Mouse (Mus musculus) E14TG2a.4 (cell line): ENCODE measurements around the gene Aox4.
A peak's percentile ranks its signal among the peaks of the same experiment; 100 is the strongest.

ENCODE experiments used
- H3K27me3 ChIP-seq: 2 replicates; pipeline ENCODE4 v1.6.1; 2014; ENCODE audit warnings: low read length, control low read depth; ENCODE audit not compliant: insufficient read depth
- H3K36me3 ChIP-seq: 2 replicates; pipeline ENCODE4 v1.6.1; 2014; ENCODE audit warnings: low read length, control low read depth; ENCODE audit not compliant: insufficient read depth
- H3K4me1 ChIP-seq: replicated peaks from 2 replicates; pipeline ENCODE4 v1.6.1; 2014; ENCODE audit warnings: low read depth, low read length, control low read depth
- H3K4me3 ChIP-seq: replicated peaks from 2 replicates; pipeline ENCODE4 v1.5.1; 2014; ENCODE audit warnings: mild to moderate bottlenecking, low read length
- H3K9me3 ChIP-seq: 2 replicates; pipeline ENCODE4 v1.6.1; 2014; ENCODE audit warnings: low read length, control low read depth
- CTCF ChIP-seq: conservative IDR thresholded peaks from 2 replicates; pipeline ENCODE4 v1.5.1; 2014; ENCODE audit warnings: low read length
- NANOG ChIP-seq: IDR thresholded peaks from 2 replicates; pipeline ENCODE4 v1.6.1; 2014; ENCODE audit warnings: borderline replicate concordance, low read length, mixed read lengths
- POU5F1 ChIP-seq: IDR thresholded peaks from 2 replicates; pipeline ENCODE4 v1.6.1; 2014; ENCODE audit warnings: low read length, borderline replicate concordance

Aox4 gene

DNA sequence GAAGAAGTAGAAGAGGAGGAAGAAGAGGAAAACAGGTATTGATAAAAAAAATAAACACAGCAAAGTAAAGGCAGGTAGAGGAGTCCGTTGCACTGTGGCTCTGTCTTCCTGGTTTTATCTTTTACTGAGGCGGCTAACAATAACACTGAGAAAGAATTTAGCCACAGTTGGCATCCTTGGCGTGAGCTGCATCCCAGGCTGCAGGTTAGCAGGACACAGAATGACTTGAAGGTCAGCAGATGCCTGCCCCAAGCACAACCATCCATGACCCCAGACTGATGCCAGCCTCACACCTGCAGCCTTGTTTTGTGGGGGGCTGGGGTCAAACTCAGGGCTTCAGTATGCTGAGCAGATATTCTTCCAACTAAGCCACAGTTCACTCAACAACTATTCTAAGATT, 50.1 kb downstream of the Aox4 start:
- Histone ChIP-seq H3K4me1 (no peaks in the 10 kb centered on the region), H3K9me3 (peaks cover 11% of the 10 kb centered on the region; the same call in 1 of the 2 replicates), H3K27me3 (no peaks in the 10 kb centered on the region; the same call in 1 of the 2 replicates), H3K36me3 (no peaks in the 10 kb centered on the region), H3K4me3 (no peak overlapping the region)
- no peak for TF ChIP-seq CTCF
- no peak for TF ChIP-seq POU5F1
- no peak for TF ChIP-seq NANOG

- no peaks in the 10 kb centered on the region for H3K27me3 ChIP-seq
- H3K36me3 ChIP-seq, result no peaks in the 10 kb centered on the region
- H3K9me3 ChIP-seq, result peaks cover 11% of the 10 kb centered on the region; the same call in 1 of the 2 replicates
- H3K4me3 ChIP-seq, result no peak overlapping the region
- no peak for TF ChIP-seq NANOG
- no peak for TF ChIP-seq POU5F1
- no peaks in the 10 kb centered on the region for H3K4me1 ChIP-seq
These were observed 58.0 kb downstream of the Aox4 start for GRCm38 (mm10) chr1:58268231-58268630.

- Histone ChIP-seq H3K27me3 (no peaks in the 10 kb centered on the region), H3K36me3 (no peaks in the 10 kb centered on the region), H3K4me1 (peaks cover 6% of the 10 kb centered on the region; the same call in 1 of the 2 replicates), H3K9me3 (no peaks in the 10 kb centered on the region), H3K4me3 (no peak overlapping the region)
- TF ChIP-seq POU5F1, result no peak
- peak; percentile 39 for TF ChIP-seq CTCF
- TF ChIP-seq NANOG, result no peak
These were observed 60.8 kb downstream of the Aox4 start for GRCm38 (mm10) chr1:58270807-58271569.

- no peaks in the 10 kb centered on the region for H3K9me3 ChIP-seq
- no peak overlapping the region for H3K4me3 ChIP-seq
- no peaks in the 10 kb centered on the region for H3K36me3 ChIP-seq
- H3K27me3 ChIP-seq, result peaks cover 8% of the 10 kb centered on the region
- peaks cover 8% of the 10 kb centered on the region for H3K4me1 ChIP-seq
- TF ChIP-seq NANOG, result no peak
- no peak for TF ChIP-seq POU5F1
- TF ChIP-seq CTCF, result no peak
These were observed 65.7 kb downstream of the Aox4 start for GRCm38 (mm10) chr1:58275879-58276278.

GRCm38 (mm10) chr1:58278026-58278425, 67.8 kb downstream of the Aox4 start, which contains the start of gene Aox2:
TSS of gene Aox2 (plus strand) at chr1:58278326.
- peaks cover 12% of the 10 kb centered on the region for H3K27me3 ChIP-seq
- H3K4me1 ChIP-seq, result peaks cover 11% of the 10 kb centered on the region
- no peaks in the 10 kb centered on the region for H3K9me3 ChIP-seq
- TF ChIP-seq POU5F1 (no peak), CTCF (no peak), NANOG (no peak)
- no peaks in the 10 kb centered on the region for H3K36me3 ChIP-seq
- no peak within 1 kb of the TSS for H3K4me3 ChIP-seq

DNA sequence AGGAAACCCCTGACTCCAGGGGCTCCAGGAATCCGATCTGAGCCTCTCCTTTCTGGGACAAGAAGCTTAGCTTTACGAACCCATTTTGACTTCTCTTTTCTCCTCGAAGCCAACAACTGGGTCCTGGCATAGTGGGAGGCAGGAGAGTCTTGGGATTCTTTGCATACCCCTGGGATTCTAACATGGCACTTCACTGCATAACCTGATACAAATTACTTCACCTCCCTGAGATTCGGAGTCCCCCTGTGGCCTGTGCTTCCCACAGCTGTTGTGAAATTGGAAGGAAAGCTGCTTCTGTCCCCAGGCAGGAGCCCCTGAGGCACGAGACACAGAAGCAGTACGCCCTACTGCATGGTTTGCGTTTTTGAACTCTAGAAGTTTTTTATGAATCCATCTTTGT, 68.3 kb downstream of the Aox4 start:
- peaks cover 12% of the 10 kb centered on the region for H3K27me3 ChIP-seq
- TF ChIP-seq CTCF (no peak), POU5F1 (no peak), NANOG (no peak)
- no peaks in the 10 kb centered on the region for H3K9me3 ChIP-seq
- H3K4me1 ChIP-seq, result peaks cover 11% of the 10 kb centered on the region
- no peak overlapping the region for H3K4me3 ChIP-seq
- no peaks in the 10 kb centered on the region for H3K36me3 ChIP-seq

DNA sequence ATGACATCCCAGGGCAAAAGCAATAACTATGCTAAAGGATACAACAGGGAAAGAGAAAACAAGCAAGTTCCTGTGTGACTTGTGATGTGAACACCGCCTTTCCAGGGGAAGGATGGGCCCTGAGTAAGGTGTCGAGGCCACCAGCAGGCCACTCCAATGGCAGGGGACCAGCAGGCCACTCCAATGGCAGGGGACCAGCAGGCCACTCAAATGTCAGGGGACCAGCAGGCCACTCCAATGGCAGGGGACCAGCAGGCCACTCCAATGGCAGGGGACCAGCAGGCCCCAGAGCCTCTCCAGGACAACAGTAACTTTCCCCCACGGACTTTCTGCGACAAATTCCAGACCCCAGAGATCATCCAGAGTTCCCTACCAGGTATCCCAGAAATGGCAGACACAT, 70.2 kb downstream of the Aox4 start:
- Histone ChIP-seq H3K4me1 (peaks cover 11% of the 10 kb centered on the region), H3K27me3 (peaks cover 15% of the 10 kb centered on the region), H3K4me3 (no peak overlapping the region), H3K36me3 (no peaks in the 10 kb centered on the region), H3K9me3 (no peaks in the 10 kb centered on the region)
- no peak for TF ChIP-seq NANOG
- no peak for TF ChIP-seq POU5F1
- no peak for TF ChIP-seq CTCF

GRCm38 (mm10) chr1:58280939-58281624, 70.9 kb downstream of the Aox4 start:
- no peaks in the 10 kb centered on the region for H3K36me3 ChIP-seq
- TF ChIP-seq NANOG (no peak), POU5F1 (no peak), CTCF (no peak)
- H3K4me1 ChIP-seq, result peaks cover 5% of the 10 kb centered on the region
- peaks cover 18% of the 10 kb centered on the region for H3K27me3 ChIP-seq
- H3K9me3 ChIP-seq, result no peaks in the 10 kb centered on the region
- no peak overlapping the region for H3K4me3 ChIP-seq
